Mouse (Mus musculus) liver, adult 2 months (tissue): ENCODE data around the gene She.

ENCODE experiments used
- CTCF ChIP-seq: fragments of 200-500 bp; IDR thresholded peaks from 2 replicates; pipeline ENCODE4 v1.5.1; 2011; ENCODE audit warnings: low read depth, low read length, control low read depth
- POLR2A ChIP-seq: fragments of 200-500 bp; IDR thresholded peaks from 2 replicates; pipeline ENCODE4 v1.6.1; 2011; ENCODE audit warnings: low read length, control low read depth; ENCODE audit not compliant: insufficient read depth; ENCODE audit errors: extremely low read depth

DNA sequence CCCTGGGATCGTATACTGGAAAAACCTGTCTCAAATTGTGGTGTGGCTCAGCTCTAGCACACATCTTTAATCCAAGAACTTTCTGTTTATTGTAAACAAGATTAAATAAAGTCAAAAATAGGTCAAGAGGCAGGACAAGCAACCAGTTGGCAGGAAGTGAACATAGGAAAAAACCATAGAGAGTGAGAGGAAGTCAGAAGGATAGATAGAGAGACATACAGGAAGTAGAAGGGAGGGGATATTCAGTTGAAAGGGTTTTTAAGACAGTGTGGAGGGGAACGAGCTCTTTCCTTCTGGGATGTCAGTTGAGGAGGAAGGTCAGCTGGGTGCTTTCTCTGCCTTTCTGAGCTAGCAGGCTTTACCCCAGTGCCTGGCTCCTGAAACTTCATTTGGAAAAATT, 7.6 kb upstream of the She start:
- no peak for TF ChIP-seq CTCF
- no peak for TF ChIP-seq POLR2A
